Mouse (Mus musculus): ENCODE results near the gene Fkbp8.

- TF ChIP-seq CTCF (IDR thresholded peaks at IDR 0.05; ENCODE audit: low read depth) (no peak), EP300 (IDR thresholded peaks at IDR 0.05; ENCODE audit: low read depth) (no peak)
These were observed 10.6 kb downstream of the Fkbp8 start for GRCm38 (mm10) chr8:70538024-70538579.
